Mouse (Mus musculus) C2C12 (cell line): Measurements from ENCODE around the gene Usp49. TPM values are rescaled to one million over a fixed set of nuclear protein-coding genes. Genes with fewer than 3 reads are reported as not detected.
"Not testable (repeated sequence)": the region's sequence is repeated elsewhere in the genome, so short reads cannot be mapped to it uniquely, and the experiment has no call there.

ENCODE experiments used
- H3K27me3 ChIP-seq: one replicate; pipeline ENCODE4 v1.6.1; 2011; ENCODE audit not compliant: control insufficient read depth, insufficient read depth, insufficient read length
- H3K36me3 ChIP-seq: one replicate; pipeline ENCODE4 v1.6.1; 2011; ENCODE audit not compliant: control insufficient read depth, insufficient read depth
- H3K4me3 ChIP-seq: one replicate; pipeline ENCODE4 v1.5.1; 2011; ENCODE audit warnings: mild to moderate bottlenecking, control low read depth; ENCODE audit not compliant: poor library complexity, insufficient read depth, severe bottlenecking
- H3K79me2 ChIP-seq: one replicate; pipeline ENCODE4 v1.6.1; 2011; ENCODE audit not compliant: control insufficient read depth, insufficient read depth
- H3K79me3 ChIP-seq: one replicate; pipeline ENCODE4 v1.6.1; 2011; ENCODE audit warnings: low read depth, control low read depth
- H3ac ChIP-seq: one replicate; pipeline ENCODE3; 2011; ENCODE audit warnings: low read depth; ENCODE audit not compliant: control insufficient read depth, insufficient read length
- CEBPB ChIP-seq: IDR thresholded peaks from one replicate; pipeline ENCODE4 v1.6.1; 2011; ENCODE audit warnings: low read depth, mild to moderate bottlenecking, control low read depth, moderate library complexity
- CTCF ChIP-seq: IDR thresholded peaks from one replicate; pipeline ENCODE4 v1.5.1; 2011; ENCODE audit not compliant: control insufficient read depth, insufficient read depth, insufficient read length
- FOSL1 ChIP-seq: IDR thresholded peaks from one replicate; pipeline ENCODE4 v1.8.0; 2011; ENCODE audit warnings: mild to moderate bottlenecking, low read length; ENCODE audit not compliant: poor library complexity, insufficient read depth, severe bottlenecking
- MAX ChIP-seq: IDR thresholded peaks from one replicate; pipeline ENCODE4 v1.6.1; 2011; ENCODE audit warnings: mild to moderate bottlenecking, control low read depth
- MYOD1 ChIP-seq: IDR thresholded peaks from one replicate; pipeline ENCODE4 v1.6.1; 2011; ENCODE audit warnings: low read depth; ENCODE audit not compliant: control insufficient read depth, insufficient read length
- MYOG ChIP-seq: IDR thresholded peaks from one replicate; pipeline ENCODE4 v1.6.1; 2011; ENCODE audit not compliant: control insufficient read depth, insufficient read length; ENCODE audit errors: extremely low read depth
- USF1 ChIP-seq: IDR thresholded peaks from one replicate; pipeline ENCODE4 v1.6.1; 2011; ENCODE audit warnings: low read depth, mild to moderate bottlenecking, control low read depth, moderate library complexity
- polyA plus RNA-seq: library from polyadenylated mRNA; unstranded; fragments of >200 nt; fragmentation: generic; extraction: Trizol; gene quantifications from one replicate; pipeline ENCODE4 v1.2.1, GENCODE M21; 2012; ENCODE audit warnings: missing spikeins

Usp49 gene
- polyA plus RNA-seq, 1 experiment: 3.2 TPM

DNA sequence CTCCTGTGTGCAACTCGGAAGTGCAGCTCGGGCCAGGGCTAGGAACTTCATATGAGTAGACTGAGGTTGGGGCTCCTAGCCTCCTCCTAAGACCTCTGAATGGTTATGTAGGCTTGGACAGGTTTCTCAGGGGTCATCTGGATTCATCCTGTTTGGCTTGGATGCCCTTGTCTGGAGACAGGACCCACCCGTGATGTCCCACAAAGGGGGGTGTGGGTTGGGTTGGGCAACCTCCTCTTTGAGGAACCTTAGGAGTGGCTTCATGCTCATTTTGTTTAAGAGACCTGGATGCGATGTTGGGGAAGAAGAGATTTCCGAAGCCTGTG, 33.7 kb upstream of the Usp49 start:
- TF ChIP-seq MAX: no peak
- TF ChIP-seq USF1: no peak
- no peak for TF ChIP-seq CTCF
- TF ChIP-seq FOSL1: no peak
- TF ChIP-seq MYOG: no peak
- TF ChIP-seq CEBPB: no peak
- TF ChIP-seq MYOD1: no peak
- Histone ChIP-seq H3K79me2 (peaks cover 34% of the 10 kb centered on the region), H3K79me3 (peaks cover 24% of the 10 kb centered on the region), H3ac (no peak overlapping the region), H3K36me3 (peaks cover 45% of the 10 kb centered on the region), H3K4me3 (no peak overlapping the region), H3K27me3 (no peaks in the 10 kb centered on the region)

GRCm38 (mm10) chr17:47597261-47597660, 33.2 kb upstream of the Usp49 start:
- Histone ChIP-seq H3ac (no peak overlapping the region), H3K4me3 (no peak overlapping the region), H3K27me3 (no peaks in the 10 kb centered on the region), H3K79me3 (peaks cover 24% of the 10 kb centered on the region), H3K36me3 (peaks cover 49% of the 10 kb centered on the region), H3K79me2 (peaks cover 34% of the 10 kb centered on the region)
- TF ChIP-seq MYOD1: no peak

DNA sequence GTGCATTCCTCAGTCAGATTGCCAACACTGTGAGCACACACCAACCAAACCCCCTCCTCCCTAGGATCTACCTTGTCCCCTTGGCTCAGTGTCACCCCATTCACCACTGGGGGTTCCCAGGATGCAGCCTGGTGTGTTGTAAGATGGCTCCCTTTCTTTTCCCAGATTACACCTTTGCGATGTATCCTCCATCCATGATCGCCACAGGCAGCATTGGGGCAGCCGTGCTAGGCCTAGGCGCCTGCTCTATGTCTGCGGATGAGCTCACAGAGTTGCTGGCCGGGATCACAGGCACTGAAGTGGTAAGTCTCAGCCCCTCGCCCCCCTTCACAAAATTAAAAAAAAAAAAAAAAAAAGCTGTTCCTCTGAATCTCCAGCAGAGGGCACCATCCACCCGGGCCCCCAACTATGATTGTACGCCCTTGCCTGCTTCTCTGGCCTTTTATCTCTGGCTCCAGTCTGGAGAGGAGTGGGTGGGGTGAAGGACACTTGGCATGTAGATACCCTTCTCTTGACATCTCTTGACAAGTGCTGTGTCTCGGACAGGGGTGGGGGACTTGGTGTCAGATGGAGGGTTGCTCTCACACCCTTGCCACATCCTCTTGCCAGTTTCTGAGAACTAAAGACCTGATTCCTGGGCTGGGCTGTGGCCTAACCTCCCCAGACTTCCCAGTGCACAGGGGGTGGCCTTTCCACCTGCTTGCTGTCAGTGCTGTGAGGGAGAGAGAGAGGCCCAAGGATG, 32.5 kb upstream of the Usp49 start:
- Histone ChIP-seq H3K27me3 (no peaks in the 10 kb centered on the region), H3ac (no peak overlapping the region), H3K79me2 (peaks cover 34% of the 10 kb centered on the region), H3K4me3 (no peak overlapping the region), H3K79me3 (peaks cover 24% of the 10 kb centered on the region), H3K36me3 (peaks cover 54% of the 10 kb centered on the region)
- no peak for TF ChIP-seq CEBPB
- TF ChIP-seq FOSL1: no peak
- TF ChIP-seq MYOG: no peak
- no peak for TF ChIP-seq CTCF
- no peak for TF ChIP-seq MYOD1
- TF ChIP-seq MAX: no peak
- no peak for TF ChIP-seq USF1

GRCm38 (mm10) chr17:47598580-47599304, 31.7 kb upstream of the Usp49 start:
- not testable (repeated sequence) for H3K4me3 ChIP-seq, H3ac ChIP-seq, H3K27me3 ChIP-seq
- H3K79me3 ChIP-seq: peaks cover 22% of the 10 kb centered on the region
- H3K36me3 ChIP-seq: peaks cover 59% of the 10 kb centered on the region
- H3K79me2 ChIP-seq: peaks cover 30% of the 10 kb centered on the region

- Histone ChIP-seq H3K79me2 (peaks cover 20% of the 10 kb centered on the region), H3K36me3 (peaks cover 68% of the 10 kb centered on the region)
- TF ChIP-seq CTCF: no peak
- no peak for TF ChIP-seq MAX
- TF ChIP-seq MYOG: no peak
- TF ChIP-seq MYOD1: no peak
- no peak for TF ChIP-seq CEBPB
Observed at GRCm38 (mm10) chr17:47599511-47600297, 30.8 kb upstream of the Usp49 start.

More at GRCm38 (mm10) chr17:47599511-47600297, 30.8 kb upstream of the Usp49 start:
- H3K79me3 ChIP-seq: peaks cover 12% of the 10 kb centered on the region
- no peaks in the 10 kb centered on the region for H3K27me3 ChIP-seq
- no peak overlapping the region for H3ac ChIP-seq
- no peak overlapping the region for H3K4me3 ChIP-seq
